Mouse (Mus musculus): ENCODE data around the gene Camk1d. TPM values are rescaled to one million over a fixed set of nuclear protein-coding genes. Genes with fewer than 3 reads are reported as not detected.

The Camk1d gene
- polyA plus RNA-seq, 2 experiments, result 0.63 to 0.83 TPM

DNA sequence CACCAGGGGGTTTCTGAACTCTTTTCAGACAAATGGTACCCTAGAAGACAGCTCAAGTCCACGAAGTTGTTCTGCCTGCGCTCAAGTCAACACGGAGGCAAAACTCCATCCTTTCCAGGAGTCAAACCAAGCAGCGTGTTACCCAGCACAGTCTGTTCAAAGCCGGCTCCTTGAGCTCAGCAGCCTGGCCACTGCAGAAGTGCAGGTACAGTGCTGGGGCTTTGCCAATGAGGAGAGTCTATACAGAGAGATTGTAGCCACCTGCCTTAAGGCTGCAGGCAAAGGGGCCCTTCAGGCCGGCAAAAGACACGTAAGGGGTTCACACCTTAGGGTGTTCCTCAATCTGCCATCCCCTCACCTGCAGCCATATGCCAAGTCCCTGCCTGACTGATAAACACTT is 2.1 kb downstream of the Camk1d start:
- Histone ChIP-seq H3K9me3 (ENCODE audit: control insufficient read depth, low read length) (no peaks in the 10 kb centered on the region), H3K4me1 (replicated peaks; ENCODE audit: control insufficient read depth in 2 of 2, insufficient read depth in 2 of 2, low read length in 1 of 2) (0 out of 4 replicates have a peak, but pooled peaks cover 2 to 4% of the 10 kb centered on the region in 2 experiments), H3K27me3 (ENCODE audit: control insufficient read depth, insufficient read depth, low read length) (peaks cover 38% of the 10 kb centered on the region), H3K4me2 (ENCODE audit: low read depth) (no peak overlapping the region), H3K36me3 (replicated peaks; ENCODE audit: control insufficient read depth, insufficient read depth, low read depth) (no peaks in the 10 kb centered on the region), H3K4me3 (ENCODE audit: insufficient read depth in 1 of 2, low read depth in 2 of 2, low read length in 2 of 2) (no peak overlapping the region), H3K9ac (replicated peaks) (no peak overlapping the region), H3K27ac (no peak overlapping the region)
- DNase-seq (ENCODE audit: low read depth in 3 of 3, low spot score in 3 of 3), result no peak
- no peak for ATAC-seq (ENCODE audit: insufficient read depth)
- no peak for TF ChIP-seq EP300 (IDR thresholded peaks at IDR 0.05; ENCODE audit: low read depth)
- TF ChIP-seq CTCF (IDR thresholded peaks at IDR 0.05; ENCODE audit: low read depth), result no peak
- WGBS (ENCODE audit: insufficient replicate concordance), result 58% methylated on average over 7 of the region's 7 CpGs

DNA sequence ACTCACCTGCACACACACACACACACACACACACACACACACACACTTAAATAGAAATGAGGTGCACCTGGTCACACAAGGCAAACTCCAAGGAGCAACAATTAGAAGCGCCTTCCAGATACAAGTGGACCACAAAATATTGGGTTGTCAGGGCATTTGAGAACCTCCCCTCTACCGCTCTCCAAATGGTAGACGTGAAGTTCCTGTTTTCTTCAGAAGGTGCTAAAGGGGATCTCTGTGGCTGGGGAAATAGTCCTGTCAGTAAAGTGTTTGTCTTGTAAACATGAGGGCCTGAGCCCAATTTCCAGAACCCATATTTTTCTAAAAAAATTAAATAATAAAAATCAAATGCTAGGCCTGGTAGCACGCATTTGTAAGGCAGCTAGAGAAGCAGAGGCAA is 4.4 kb downstream of the Camk1d start:
- DNase-seq (ENCODE audit: low read depth in 3 of 3, low spot score in 3 of 3) (no peak), ATAC-seq (ENCODE audit: insufficient read depth) (no peak)
- H3K9ac ChIP-seq (replicated peaks), result no peak overlapping the region
- H3K4me2 ChIP-seq (ENCODE audit: low read depth), result no peak overlapping the region
- H3K9me3 ChIP-seq (ENCODE audit: control insufficient read depth, low read length), result no peaks in the 10 kb centered on the region
- 48% methylated on average over 4 of the region's 4 CpGs for WGBS (ENCODE audit: insufficient replicate concordance)
- H3K27ac ChIP-seq, result no peak overlapping the region
- no peak overlapping the region for H3K4me3 ChIP-seq (ENCODE audit: insufficient read depth in 1 of 2, low read depth in 2 of 2, low read length in 2 of 2)
- 0 out of 4 replicates have a peak, but pooled peaks cover under 1 to 2% of the 10 kb centered on the region in 2 experiments for H3K4me1 ChIP-seq (replicated peaks; ENCODE audit: control insufficient read depth in 2 of 2, insufficient read depth in 2 of 2, low read length in 1 of 2)
- no peak for TF ChIP-seq CTCF (IDR thresholded peaks at IDR 0.05; ENCODE audit: low read depth)
- no peak for TF ChIP-seq EP300 (IDR thresholded peaks at IDR 0.05; ENCODE audit: low read depth)
- H3K36me3 ChIP-seq (replicated peaks; ENCODE audit: control insufficient read depth, insufficient read depth, low read depth), result no peaks in the 10 kb centered on the region
- peaks cover 29% of the 10 kb centered on the region for H3K27me3 ChIP-seq (ENCODE audit: control insufficient read depth, insufficient read depth, low read length)

DNA sequence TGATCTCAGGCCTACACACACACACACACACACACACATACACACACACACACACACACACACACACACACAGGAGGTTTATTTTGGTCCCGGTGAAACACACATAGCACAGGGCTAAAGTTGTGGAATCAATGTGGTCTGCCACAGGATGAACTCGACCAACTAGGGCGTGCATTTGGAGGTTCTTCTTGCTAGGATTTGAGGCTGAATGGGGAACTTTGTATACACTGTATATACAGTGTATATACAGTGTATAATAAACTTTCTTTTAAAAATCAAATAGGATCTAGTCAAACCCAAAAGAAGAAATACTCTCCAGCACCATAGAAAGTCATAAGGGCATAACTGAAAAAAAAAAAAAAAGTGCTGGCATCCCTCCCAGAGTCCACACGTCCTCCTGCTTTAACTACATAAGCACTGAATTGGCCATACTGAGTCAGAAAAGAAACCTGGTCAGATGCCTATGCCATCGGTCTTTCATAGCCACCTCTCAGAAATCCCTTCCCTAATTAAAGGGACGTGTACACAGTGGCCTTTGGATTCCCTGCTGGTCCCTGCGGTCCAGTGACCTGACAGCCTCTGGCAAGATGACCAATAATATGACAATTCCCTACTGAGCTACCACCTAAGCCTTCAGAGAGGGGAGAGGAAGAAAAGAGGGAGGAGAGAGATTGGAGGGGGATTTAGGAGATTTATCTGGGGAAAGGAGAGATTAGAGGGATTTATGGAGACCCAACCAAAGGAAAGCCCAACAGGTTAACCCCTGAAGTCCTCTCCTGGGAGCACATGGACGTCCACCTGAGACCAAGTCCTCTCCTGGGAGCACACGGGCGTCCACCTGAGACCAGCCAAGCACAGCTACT is 6.2 kb downstream of the Camk1d start:
- Histone ChIP-seq H3K27me3 (ENCODE audit: control insufficient read depth, insufficient read depth, low read length) (peaks cover 11% of the 10 kb centered on the region), H3K4me2 (ENCODE audit: low read depth) (no peak overlapping the region), H3K36me3 (replicated peaks; ENCODE audit: control insufficient read depth, insufficient read depth, low read depth) (no peaks in the 10 kb centered on the region), H3K4me3 (ENCODE audit: insufficient read depth in 1 of 2, low read depth in 2 of 2, low read length in 2 of 2) (no peak overlapping the region), H3K9me3 (ENCODE audit: control insufficient read depth, low read length) (no peaks in the 10 kb centered on the region), H3K4me1 (replicated peaks; ENCODE audit: control insufficient read depth in 2 of 2, insufficient read depth in 2 of 2, low read length in 1 of 2) (no peaks in the 10 kb centered on the region; a peak in 1 of 4 replicates), H3K27ac (no peak overlapping the region), H3K9ac (replicated peaks) (no peak overlapping the region)
- TF ChIP-seq CTCF (IDR thresholded peaks at IDR 0.05; ENCODE audit: low read depth) (no peak), EP300 (IDR thresholded peaks at IDR 0.05; ENCODE audit: low read depth) (no peak)
- 53% methylated on average over 10 of the region's 10 CpGs for WGBS (ENCODE audit: insufficient replicate concordance)
- ATAC-seq (ENCODE audit: insufficient read depth) (no peak), DNase-seq (ENCODE audit: low read depth in 3 of 3, low spot score in 3 of 3) (no peak)

DNA sequence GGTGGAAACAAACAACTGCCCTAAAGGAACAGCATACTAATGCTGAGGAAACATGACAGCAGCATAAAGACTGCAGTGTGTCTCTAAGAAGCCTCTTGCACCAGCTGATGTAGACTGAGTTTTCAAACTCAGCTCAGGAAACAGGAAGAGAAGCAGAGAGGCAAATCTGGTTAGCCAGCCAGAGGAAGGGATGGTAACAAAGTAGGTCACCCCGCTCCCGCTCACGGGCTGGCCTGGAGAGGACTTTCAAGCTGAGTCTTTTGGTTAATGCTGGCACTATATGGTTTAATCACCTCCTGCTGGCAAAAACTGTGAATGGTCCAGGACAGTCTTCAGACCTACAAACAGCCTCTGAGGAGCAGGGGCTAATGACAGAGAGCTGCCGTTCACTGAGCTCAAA is 7.7 kb downstream of the Camk1d start:
- H3K9ac ChIP-seq (replicated peaks), result no peak overlapping the region
- no peak overlapping the region for H3K27ac ChIP-seq
- WGBS (ENCODE audit: insufficient replicate concordance), result 41% methylated on average over 4 of the region's 4 CpGs
- DNase-seq (ENCODE audit: low read depth in 3 of 3, low spot score in 3 of 3) (no peak), ATAC-seq (ENCODE audit: insufficient read depth) (no peak)
- no peak overlapping the region for H3K4me2 ChIP-seq (ENCODE audit: low read depth)
- H3K4me1 ChIP-seq (replicated peaks; ENCODE audit: control insufficient read depth in 2 of 2, insufficient read depth in 2 of 2, low read length in 1 of 2), result no peaks in the 10 kb centered on the region; a peak in 1 of 4 replicates
- TF ChIP-seq CTCF (IDR thresholded peaks at IDR 0.05; ENCODE audit: low read depth) (no peak), EP300 (IDR thresholded peaks at IDR 0.05; ENCODE audit: low read depth) (no peak)
- H3K36me3 ChIP-seq (replicated peaks; ENCODE audit: control insufficient read depth, insufficient read depth, low read depth), result no peaks in the 10 kb centered on the region
- no peaks in the 10 kb centered on the region for H3K9me3 ChIP-seq (ENCODE audit: control insufficient read depth, low read length)
- H3K27me3 ChIP-seq (ENCODE audit: control insufficient read depth, insufficient read depth, low read length), result no peaks in the 10 kb centered on the region
- H3K4me3 ChIP-seq (ENCODE audit: insufficient read depth in 1 of 2, low read depth in 2 of 2, low read length in 2 of 2), result no peak overlapping the region

GRCm38 (mm10) chr2:5702370-5702769 is 11.9 kb downstream of the Camk1d start:
- Histone ChIP-seq H3K27me3 (ENCODE audit: control insufficient read depth, insufficient read depth, low read length) (no peaks in the 10 kb centered on the region), H3K36me3 (replicated peaks; ENCODE audit: control insufficient read depth, insufficient read depth, low read depth) (no peaks in the 10 kb centered on the region), H3K27ac (no peak overlapping the region), H3K9ac (replicated peaks) (no peak overlapping the region), H3K4me3 (ENCODE audit: insufficient read depth in 1 of 2, low read depth in 2 of 2, low read length in 2 of 2) (no peak overlapping the region), H3K4me2 (ENCODE audit: low read depth) (no peak overlapping the region), H3K4me1 (replicated peaks; ENCODE audit: control insufficient read depth in 2 of 2, insufficient read depth in 2 of 2, low read length in 1 of 2) (peaks cover 0 to 13% of the 10 kb centered on the region in 2 experiments; a peak in 2 of 4 replicates), H3K9me3 (ENCODE audit: control insufficient read depth, low read length) (no peaks in the 10 kb centered on the region)
- DNase-seq (ENCODE audit: low read depth in 3 of 3, low spot score in 3 of 3) (no peak), ATAC-seq (ENCODE audit: insufficient read depth) (no peak)
- TF ChIP-seq CTCF (IDR thresholded peaks at IDR 0.05; ENCODE audit: low read depth) (no peak), EP300 (IDR thresholded peaks at IDR 0.05; ENCODE audit: low read depth) (no peak)
- 59% methylated on average over 2 of the region's 2 CpGs for WGBS (ENCODE audit: insufficient replicate concordance)

Measured in liver, embryonic 14.5 days (tissue).